Mouse (Mus musculus) 416B (cell line): ENCODE measurements around the gene Mast4.
"Not testable (repeated sequence)": the region's sequence is repeated elsewhere in the genome, so short reads cannot be mapped to it uniquely, and the experiment has no call there.

ENCODE experiments used
- DNase-seq: peaks from one replicate; pipeline ENCODE4 v3.0.0; 2011; ENCODE audit warnings: low read depth

Mast4 gene

GRCm38 (mm10) chr13:102745626-102746342 lies 588.5 kb downstream of the Mast4 start:
- peak; percentile 25 for DNase-seq

- no peak for DNase-seq
Measured at GRCm38 (mm10) chr13:102745270-102745600, 589.1 kb downstream of the Mast4 start.

- peak; percentile 81 for DNase-seq
Measured at GRCm38 (mm10) chr13:102744481-102745269, 589.6 kb downstream of the Mast4 start.

GRCm38 (mm10) chr13:102739720-102740535 lies 594.4 kb downstream of the Mast4 start:
- DNase-seq = no peak

DNA sequence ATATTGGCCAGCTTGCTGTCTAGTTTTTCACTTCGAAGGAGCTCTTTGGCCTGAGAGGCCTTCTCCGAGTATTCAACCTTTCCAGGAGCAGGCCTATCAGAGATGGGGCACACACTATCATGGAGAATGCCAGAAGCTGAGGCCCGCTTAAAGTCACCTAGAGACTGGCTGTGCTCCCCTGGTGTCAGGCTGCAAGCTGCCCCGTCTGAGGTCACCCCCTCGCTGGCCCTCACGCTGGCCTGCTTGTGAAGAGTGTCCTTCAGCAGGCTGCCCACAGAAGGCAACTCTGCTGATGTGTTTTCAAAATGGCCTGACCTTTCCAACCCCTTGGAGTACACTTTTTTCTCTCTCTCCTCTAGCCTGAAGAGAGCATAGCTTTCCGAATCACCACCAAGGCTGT lies 596.5 kb downstream of the Mast4 start:
- no peak for DNase-seq

GRCm38 (mm10) chr13:102733063-102733462 lies 601.2 kb downstream of the Mast4 start:
- no peak for DNase-seq

DNA sequence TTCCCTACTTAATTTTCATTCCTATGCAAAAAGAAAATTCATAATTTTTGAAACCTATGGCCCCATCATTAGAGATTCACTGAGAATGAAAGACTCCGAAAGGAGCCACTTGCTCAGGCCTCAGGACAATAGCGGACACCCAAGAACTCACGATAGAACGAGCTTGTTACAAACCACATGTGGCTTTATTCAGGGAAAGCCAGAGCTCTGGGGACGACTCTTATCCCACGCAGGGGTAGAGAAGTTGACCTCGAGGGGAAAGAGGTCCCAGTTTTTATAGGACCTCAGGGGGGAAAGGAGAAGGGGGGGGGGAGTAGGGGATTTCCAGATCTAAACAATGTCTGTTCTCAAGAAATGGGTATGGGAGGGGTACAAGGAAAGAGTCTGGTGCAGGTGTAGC lies 605.3 kb downstream of the Mast4 start:
- DNase-seq = not testable (repeated sequence)

- peak; percentile 36 for DNase-seq
Measured at GRCm38 (mm10) chr13:102728035-102728434, 606.3 kb downstream of the Mast4 start.

DNA sequence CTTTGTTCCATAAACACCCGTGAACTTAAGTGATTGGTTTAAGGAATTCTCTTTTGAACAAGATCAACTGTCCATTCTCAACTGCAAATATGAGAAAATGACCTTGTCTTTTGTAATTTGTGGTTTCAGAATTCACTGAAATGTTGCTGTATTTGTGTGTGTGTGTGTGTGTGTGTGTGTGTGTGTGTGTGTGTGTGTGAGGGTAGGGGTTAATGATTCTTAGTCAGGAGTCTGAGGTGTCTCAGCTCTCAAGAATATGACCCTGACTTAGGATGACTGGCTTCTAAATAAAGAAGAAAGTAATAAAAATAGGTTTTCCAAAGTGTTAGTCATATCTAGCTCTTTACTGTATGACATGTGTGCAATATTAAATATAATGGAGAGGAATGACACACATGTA lies 607.4 kb downstream of the Mast4 start:
- DNase-seq = no peak

- no peak for DNase-seq
Measured at GRCm38 (mm10) chr13:102725906-102726305, 608.4 kb downstream of the Mast4 start.

DNA sequence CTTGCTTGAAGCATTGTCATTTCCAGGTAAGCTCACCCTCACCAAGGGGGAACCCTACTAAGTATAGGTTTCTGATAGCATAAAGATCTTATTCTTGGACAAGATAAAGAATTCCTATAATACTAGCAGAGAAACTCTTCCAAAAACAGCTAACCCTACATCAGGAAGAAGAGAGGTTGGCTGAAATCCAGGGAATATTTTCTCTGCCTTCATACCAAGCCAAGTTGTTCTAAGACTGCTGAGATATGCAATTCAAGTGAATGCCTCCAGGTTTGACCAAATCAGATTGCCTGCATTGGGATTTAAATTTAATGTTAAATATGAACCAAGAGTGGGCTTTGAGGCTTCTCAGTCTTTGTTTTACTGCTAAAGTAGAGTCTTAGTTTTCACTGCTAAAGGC lies 608.9 kb downstream of the Mast4 start:
- no peak for DNase-seq

- DNase-seq = peak; percentile 41
Measured at GRCm38 (mm10) chr13:102716973-102717372, 617.3 kb downstream of the Mast4 start.

DNA sequence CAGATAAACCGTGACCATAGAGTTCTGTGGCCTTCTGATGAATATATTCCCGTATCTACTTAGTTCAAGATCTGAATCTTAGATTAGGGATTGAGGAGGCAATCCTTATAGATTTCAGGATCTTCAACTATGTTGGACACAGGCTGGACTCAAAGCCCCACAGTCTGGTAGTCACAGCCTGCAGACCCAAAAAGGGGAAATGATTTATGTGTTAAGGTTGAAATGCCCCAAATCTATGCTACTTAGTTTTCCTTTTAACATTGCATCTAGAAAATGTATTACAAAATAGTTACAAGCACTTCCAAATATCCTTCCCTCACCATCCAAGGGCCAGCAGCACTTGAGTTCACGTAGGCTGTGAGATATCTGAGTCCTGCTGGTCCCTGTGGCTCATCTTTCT lies 633.6 kb downstream of the Mast4 start:
- no peak for DNase-seq

GRCm38 (mm10) chr13:102700176-102700575 lies 634.1 kb downstream of the Mast4 start:
- DNase-seq = peak; percentile 71

DNA sequence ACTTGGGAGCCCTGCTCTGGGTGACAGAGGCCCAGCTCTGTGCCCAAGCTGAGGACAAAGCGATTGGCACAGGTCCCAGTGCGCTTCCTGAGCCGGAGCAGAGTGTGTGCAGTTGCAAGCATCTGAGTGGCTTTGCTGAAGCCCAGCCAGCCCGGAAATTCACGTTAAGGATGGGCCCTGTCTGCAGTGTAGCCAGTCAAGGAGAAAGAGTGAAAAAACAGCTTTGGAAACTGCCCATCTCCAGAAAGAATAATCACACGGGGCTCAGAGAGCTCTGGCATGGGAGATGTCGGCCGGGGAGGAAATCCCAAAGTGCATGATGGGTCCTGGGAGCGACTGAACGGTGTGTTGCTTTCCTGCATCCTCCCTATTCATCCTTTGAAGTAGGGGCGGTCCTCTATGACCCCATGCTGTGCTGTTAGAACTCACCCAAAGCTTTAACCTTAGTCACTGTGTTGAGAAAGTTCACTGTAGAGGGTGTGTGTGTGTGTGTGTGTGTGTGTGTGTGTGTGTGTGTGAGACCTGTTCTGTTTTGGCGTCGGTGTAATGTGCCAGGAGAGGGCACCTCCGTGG lies 635.5 kb downstream of the Mast4 start:
- peak; percentile 93 for DNase-seq

DNA sequence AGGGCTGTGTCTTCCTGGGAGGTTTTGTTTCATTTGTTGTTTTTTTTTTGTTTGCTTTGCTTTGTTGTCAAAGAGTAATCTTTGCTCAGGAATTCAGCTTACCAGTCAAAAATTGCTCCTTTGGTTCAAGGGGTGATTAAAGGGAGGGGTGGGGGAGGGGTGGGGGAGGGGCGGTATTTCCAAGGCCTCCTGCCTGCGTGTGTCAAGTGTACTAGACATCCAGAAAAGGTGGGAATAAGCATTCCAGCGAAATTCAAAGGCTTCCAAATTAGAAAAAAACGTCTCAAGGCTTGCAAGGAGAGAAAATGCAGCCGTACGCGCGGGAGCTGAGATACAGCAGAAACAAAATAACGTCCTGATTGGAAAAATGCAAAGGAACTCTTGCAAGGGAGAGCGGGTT lies 636.0 kb downstream of the Mast4 start:
- no peak for DNase-seq

GRCm38 (mm10) chr13:102695121-102695905 lies 639.0 kb downstream of the Mast4 start:
- DNase-seq = peak; percentile 88

GRCm38 (mm10) chr13:102694154-102694553 lies 640.1 kb downstream of the Mast4 start:
- DNase-seq = peak; percentile 38

DNA sequence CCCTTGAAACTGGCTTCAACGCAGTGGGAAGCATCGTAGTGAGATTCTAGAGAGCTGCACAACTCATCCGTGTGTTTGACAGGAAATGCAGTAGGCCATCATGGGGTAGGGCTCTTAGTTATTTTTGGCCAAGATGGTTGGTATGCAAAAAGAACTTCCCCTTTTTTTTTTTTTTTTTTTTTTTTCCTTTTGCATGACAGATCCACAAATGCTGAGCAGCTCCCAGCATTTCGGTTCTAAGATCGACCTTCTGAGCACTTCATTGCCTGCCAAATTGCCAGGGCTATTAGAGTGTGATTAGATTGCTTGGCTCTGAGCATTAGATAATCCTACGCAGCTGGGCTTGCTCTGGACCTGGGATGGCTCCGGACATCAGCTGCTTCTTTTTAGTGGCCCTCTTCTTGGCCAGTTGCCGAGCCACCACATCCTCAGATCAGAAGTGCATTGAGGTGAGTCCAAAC lies 640.9 kb downstream of the Mast4 start, which contains the start of gene Cd180:
Gene Cd180 (plus strand): TSS at position 218 of the 461 bp plus-strand sequence.
- peak; percentile 91 for DNase-seq

DNA sequence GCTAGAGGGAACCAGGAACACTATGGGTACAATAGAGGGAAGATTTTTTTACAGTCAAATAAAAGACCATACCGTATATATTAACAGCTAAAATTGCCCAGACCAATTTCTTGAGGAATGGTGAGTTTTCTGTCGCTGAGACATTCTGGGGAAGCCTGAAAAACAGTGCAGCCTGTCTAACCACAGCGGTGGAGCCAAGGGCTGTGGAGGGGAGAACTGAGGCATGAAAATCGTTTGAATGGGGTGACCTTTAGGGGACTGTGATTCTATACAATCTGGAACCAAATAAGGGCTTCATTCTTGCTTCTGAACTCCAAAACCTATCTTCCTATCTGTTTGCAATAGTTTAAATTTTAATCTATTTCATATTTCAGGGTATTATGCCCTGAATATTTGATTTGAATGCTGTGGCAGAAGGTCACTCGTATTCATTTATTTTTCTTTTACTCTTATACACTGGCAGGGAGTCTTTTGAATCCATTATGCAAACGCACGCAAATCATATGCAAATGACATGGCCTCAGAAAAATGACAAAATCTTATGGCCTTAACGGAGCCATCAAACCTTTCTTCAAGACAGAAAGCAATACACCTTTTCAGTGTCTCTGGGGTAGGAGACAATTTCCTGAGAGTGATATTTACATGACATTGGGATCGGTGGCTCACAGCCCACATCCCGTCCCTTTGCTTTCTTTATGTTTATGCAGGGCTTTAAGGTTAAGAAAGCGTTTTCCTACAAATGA lies 642.7 kb downstream of the Mast4 start:
- DNase-seq = no peak

GRCm38 (mm10) chr13:102690184-102690583 lies 644.1 kb downstream of the Mast4 start:
- DNase-seq = no peak
